Mouse (Mus musculus): ENCODE data around the gene Ddc. TPM values are rescaled to one million over a fixed set of nuclear protein-coding genes. Genes with fewer than 3 reads are reported as not detected.

Gene Ddc
- polyA plus RNA-seq, 1 experiment = 0.48 TPM

GRCm38 (mm10) chr11:11923900-11924299 lies 26.0 kb upstream of the Ddc start:
- H3K36me3 ChIP-seq (ENCODE audit: control insufficient read depth, insufficient read depth) = no peaks in the 10 kb centered on the region
- H3K4me3 ChIP-seq (ENCODE audit: insufficient read depth, poor library complexity, severe bottlenecking) = no peak overlapping the region
- no peaks in the 10 kb centered on the region for H3K79me3 ChIP-seq (ENCODE audit: low read depth)
- TF ChIP-seq MAX (IDR thresholded peaks at IDR 0.05) = no peak
- TF ChIP-seq MYOG (IDR thresholded peaks at IDR 0.05; ENCODE audit: control insufficient read depth, extremely low read depth, insufficient read length) = no peak
- no peak for TF ChIP-seq CTCF (IDR thresholded peaks at IDR 0.05; ENCODE audit: control insufficient read depth, insufficient read depth, insufficient read length)
- TF ChIP-seq CEBPB (IDR thresholded peaks at IDR 0.05; ENCODE audit: low read depth) = no peak
- no peak for TF ChIP-seq USF1 (IDR thresholded peaks at IDR 0.05; ENCODE audit: low read depth)
- TF ChIP-seq FOSL1 (IDR thresholded peaks at IDR 0.05; ENCODE audit: insufficient read depth, low read length, poor library complexity, severe bottlenecking) = no peak
- no peak overlapping the region for H3ac ChIP-seq (ENCODE audit: control insufficient read depth, insufficient read length, low read depth)
- no peaks in the 10 kb centered on the region for H3K79me2 ChIP-seq (ENCODE audit: control insufficient read depth, insufficient read depth)
- no peaks in the 10 kb centered on the region for H3K27me3 ChIP-seq (ENCODE audit: control insufficient read depth, insufficient read depth, insufficient read length)

- Histone ChIP-seq H3K79me2 (ENCODE audit: control insufficient read depth, insufficient read depth) (no peaks in the 10 kb centered on the region), H3K4me3 (ENCODE audit: insufficient read depth, poor library complexity, severe bottlenecking) (no peak overlapping the region), H3ac (ENCODE audit: control insufficient read depth, insufficient read length, low read depth) (no peak overlapping the region), H3K27me3 (ENCODE audit: control insufficient read depth, insufficient read depth, insufficient read length) (no peaks in the 10 kb centered on the region), H3K79me3 (ENCODE audit: low read depth) (no peaks in the 10 kb centered on the region), H3K36me3 (ENCODE audit: control insufficient read depth, insufficient read depth) (no peaks in the 10 kb centered on the region)
- no peak for TF ChIP-seq USF1 (IDR thresholded peaks at IDR 0.05; ENCODE audit: low read depth)
- TF ChIP-seq FOSL1 (IDR thresholded peaks at IDR 0.05; ENCODE audit: insufficient read depth, low read length, poor library complexity, severe bottlenecking) = no peak
- no peak for TF ChIP-seq MAX (IDR thresholded peaks at IDR 0.05)
- TF ChIP-seq CEBPB (IDR thresholded peaks at IDR 0.05; ENCODE audit: low read depth) = no peak
- no peak for TF ChIP-seq CTCF (IDR thresholded peaks at IDR 0.05; ENCODE audit: control insufficient read depth, insufficient read depth, insufficient read length)
- TF ChIP-seq MYOD1 (IDR thresholded peaks at IDR 0.05; ENCODE audit: control insufficient read depth, insufficient read length, low read depth) = no peak
Observed at GRCm38 (mm10) chr11:11923345-11923744, 25.4 kb upstream of the Ddc start.

GRCm38 (mm10) chr11:11922106-11922505 lies 24.2 kb upstream of the Ddc start:
- H3K4me3 ChIP-seq (ENCODE audit: insufficient read depth, poor library complexity, severe bottlenecking) = no peak overlapping the region
- H3K79me2 ChIP-seq (ENCODE audit: control insufficient read depth, insufficient read depth) = no peaks in the 10 kb centered on the region
- H3K79me3 ChIP-seq (ENCODE audit: low read depth) = no peaks in the 10 kb centered on the region
- no peaks in the 10 kb centered on the region for H3K27me3 ChIP-seq (ENCODE audit: control insufficient read depth, insufficient read depth, insufficient read length)
- H3K36me3 ChIP-seq (ENCODE audit: control insufficient read depth, insufficient read depth) = no peaks in the 10 kb centered on the region
- no peak for TF ChIP-seq USF1 (IDR thresholded peaks at IDR 0.05; ENCODE audit: low read depth)
- H3ac ChIP-seq (ENCODE audit: control insufficient read depth, insufficient read length, low read depth) = no peak overlapping the region

GRCm38 (mm10) chr11:11907703-11908413 lies 9.9 kb upstream of the Ddc start:
- H3K36me3 ChIP-seq (ENCODE audit: control insufficient read depth, insufficient read depth) = no peaks in the 10 kb centered on the region
- H3ac ChIP-seq (ENCODE audit: control insufficient read depth, insufficient read length, low read depth) = no peak overlapping the region
- H3K79me3 ChIP-seq (ENCODE audit: low read depth) = no peaks in the 10 kb centered on the region
- no peak overlapping the region for H3K4me3 ChIP-seq (ENCODE audit: insufficient read depth, poor library complexity, severe bottlenecking)
- no peaks in the 10 kb centered on the region for H3K79me2 ChIP-seq (ENCODE audit: control insufficient read depth, insufficient read depth)
- no peaks in the 10 kb centered on the region for H3K27me3 ChIP-seq (ENCODE audit: control insufficient read depth, insufficient read depth, insufficient read length)
- TF ChIP-seq CTCF (IDR thresholded peaks at IDR 0.05; ENCODE audit: control insufficient read depth, insufficient read depth, insufficient read length) (no peak), CEBPB (IDR thresholded peaks at IDR 0.05; ENCODE audit: low read depth) (no peak), MAX (IDR thresholded peaks at IDR 0.05) (no peak), FOSL1 (IDR thresholded peaks at IDR 0.05; ENCODE audit: insufficient read depth, low read length, poor library complexity, severe bottlenecking) (no peak), MYOD1 (IDR thresholded peaks at IDR 0.05; ENCODE audit: control insufficient read depth, insufficient read length, low read depth) (no peak), USF1 (IDR thresholded peaks at IDR 0.05; ENCODE audit: low read depth) (no peak), MYOG (IDR thresholded peaks at IDR 0.05; ENCODE audit: control insufficient read depth, extremely low read depth, insufficient read length) (no peak)

GRCm38 (mm10) chr11:11905518-11905917 lies 7.6 kb upstream of the Ddc start:
- no peak overlapping the region for H3ac ChIP-seq (ENCODE audit: control insufficient read depth, insufficient read length, low read depth)
- H3K36me3 ChIP-seq (ENCODE audit: control insufficient read depth, insufficient read depth) = no peaks in the 10 kb centered on the region
- TF ChIP-seq MAX (IDR thresholded peaks at IDR 0.05) (no peak), USF1 (IDR thresholded peaks at IDR 0.05; ENCODE audit: low read depth) (no peak), FOSL1 (IDR thresholded peaks at IDR 0.05; ENCODE audit: insufficient read depth, low read length, poor library complexity, severe bottlenecking) (no peak), MYOD1 (IDR thresholded peaks at IDR 0.05; ENCODE audit: control insufficient read depth, insufficient read length, low read depth) (no peak)
- H3K27me3 ChIP-seq (ENCODE audit: control insufficient read depth, insufficient read depth, insufficient read length) = no peaks in the 10 kb centered on the region
- H3K79me2 ChIP-seq (ENCODE audit: control insufficient read depth, insufficient read depth) = no peaks in the 10 kb centered on the region
- no peak overlapping the region for H3K4me3 ChIP-seq (ENCODE audit: insufficient read depth, poor library complexity, severe bottlenecking)
- H3K79me3 ChIP-seq (ENCODE audit: low read depth) = no peaks in the 10 kb centered on the region

GRCm38 (mm10) chr11:11904995-11905394 lies 7.1 kb upstream of the Ddc start:
- TF ChIP-seq MYOD1 (IDR thresholded peaks at IDR 0.05; ENCODE audit: control insufficient read depth, insufficient read length, low read depth) (no peak), CEBPB (IDR thresholded peaks at IDR 0.05; ENCODE audit: low read depth) (no peak), MAX (IDR thresholded peaks at IDR 0.05) (no peak), CTCF (IDR thresholded peaks at IDR 0.05; ENCODE audit: control insufficient read depth, insufficient read depth, insufficient read length) (no peak), USF1 (IDR thresholded peaks at IDR 0.05; ENCODE audit: low read depth) (no peak), FOSL1 (IDR thresholded peaks at IDR 0.05; ENCODE audit: insufficient read depth, low read length, poor library complexity, severe bottlenecking) (no peak), MYOG (IDR thresholded peaks at IDR 0.05; ENCODE audit: control insufficient read depth, extremely low read depth, insufficient read length) (no peak)

More at GRCm38 (mm10) chr11:11904995-11905394, 7.1 kb upstream of the Ddc start:
- Histone ChIP-seq H3K4me3 (ENCODE audit: insufficient read depth, poor library complexity, severe bottlenecking) (no peak overlapping the region), H3ac (ENCODE audit: control insufficient read depth, insufficient read length, low read depth) (no peak overlapping the region), H3K79me3 (ENCODE audit: low read depth) (no peaks in the 10 kb centered on the region), H3K27me3 (ENCODE audit: control insufficient read depth, insufficient read depth, insufficient read length) (no peaks in the 10 kb centered on the region), H3K79me2 (ENCODE audit: control insufficient read depth, insufficient read depth) (no peaks in the 10 kb centered on the region), H3K36me3 (ENCODE audit: control insufficient read depth, insufficient read depth) (no peaks in the 10 kb centered on the region)
